Mouse (Mus musculus): ENCODE data around the gene Grm7. TPM values are rescaled to one million over a fixed set of nuclear protein-coding genes. Genes with fewer than 3 reads are reported as not detected.

The Grm7 gene
- not detected for polyA plus RNA-seq (2014; fragmentation: Illumina TruSeq; extraction: RNeasy Lipid Tissue Mini Kit (QIAGEN cat#74804); ENCODE audit: low read depth, low replicate concordance)

GRCm38 (mm10) chr6:110645411-110646361 lies at the start of gene Grm7:
Gene Grm7 (plus strand): TSS chr6:110645581.

